Mouse (Mus musculus) embryonic facial prominence, embryonic 11.5 days (tissue): Measurements from ENCODE around the gene Tmem37. TPM values are rescaled to one million over a fixed set of nuclear protein-coding genes. Genes with fewer than 3 reads are reported as not detected.

Source experiments
- ATAC-seq: fragments of 200-750 bp; cut with Nextera tagmentation; replicated peaks from 2 replicates; pipeline ENCODE4 v1.8.0; 2017; ENCODE audit warnings: low read depth; ENCODE audit not compliant: insufficient number of reproducible peaks, low FRiP score, low TSS enrichment
- DNase-seq: peaks from one replicate; pipeline ENCODE4 v3.0.0-alpha.2; 2015; ENCODE audit warnings: low spot score
- H3K27ac ChIP-seq: fragments of 300-500 bp; sonication (generic); replicated peaks from 2 replicates; pipeline ENCODE4 v1.5.1; 2014; ENCODE audit warnings: mild to moderate bottlenecking, low read depth, low read length, control low read depth
- H3K27me3 ChIP-seq: fragments of 300-500 bp; sonication (generic); 2 replicates; pipeline ENCODE4 v1.6.1; 2014; ENCODE audit warnings: mild to moderate bottlenecking, low read length, moderate library complexity, mixed read lengths; ENCODE audit not compliant: control insufficient read depth, insufficient read depth
- H3K36me3 ChIP-seq: fragments of 300-500 bp; sonication (generic); replicated peaks from 2 replicates; pipeline ENCODE4 v1.6.1; 2014; ENCODE audit warnings: low read depth, mild to moderate bottlenecking, low read length, moderate library complexity, mixed read lengths; ENCODE audit not compliant: control insufficient read depth, insufficient read depth
- H3K4me1 ChIP-seq: fragments of 300-500 bp; sonication (generic); 2 replicates; pipeline ENCODE4 v1.6.1; 2014; ENCODE audit warnings: low read length, mixed read lengths; ENCODE audit not compliant: control insufficient read depth, insufficient read depth
- H3K4me2 ChIP-seq: fragments of 300-500 bp; sonication (generic); 2 replicates; pipeline ENCODE4 v1.6.1; 2014; ENCODE audit warnings: low read depth, mild to moderate bottlenecking, control low read depth, low read length, moderate library complexity
- H3K4me3 ChIP-seq: fragments of 300-500 bp; sonication (generic); 2 replicates; pipeline ENCODE4 v1.5.1; 2014; ENCODE audit warnings: low read depth, low read length, control low read depth
- H3K9ac ChIP-seq: fragments of 300-500 bp; sonication (generic); replicated peaks from 2 replicates; pipeline ENCODE4 v1.6.1; 2014; ENCODE audit warnings: mild to moderate bottlenecking, control low read depth, low read length
- H3K9me3 ChIP-seq: fragments of 300-500 bp; sonication (generic); replicated peaks from 2 replicates; pipeline ENCODE4 v1.6.1; 2016; ENCODE audit warnings: mild to moderate bottlenecking, low read length, inconsistent platforms, mixed read lengths; ENCODE audit not compliant: control insufficient read depth
- WGBS: fragments of 180-500 bp; shearing (Covaris S2); extraction: QIAGEN DNeasy Blood & Tissue Kit; methylation state at CpG from one replicate; pipeline ENCODE4 v1.1.7; 2014; 5-methylcytosine and 5-hydroxymethylcytosine counted together
- polyA plus RNA-seq: library from polyadenylated mRNA; unstranded; fragments of >200 nt; fragmentation: Nextera tagmentation; extraction: Ambion mirVana; gene quantifications from 2 replicates; pipeline ENCODE4 v1.2.1, GENCODE M21; 2014

Tmem37 gene
- polyA plus RNA-seq, 1 experiment from 2014 or later, result 6.1 TPM

DNA sequence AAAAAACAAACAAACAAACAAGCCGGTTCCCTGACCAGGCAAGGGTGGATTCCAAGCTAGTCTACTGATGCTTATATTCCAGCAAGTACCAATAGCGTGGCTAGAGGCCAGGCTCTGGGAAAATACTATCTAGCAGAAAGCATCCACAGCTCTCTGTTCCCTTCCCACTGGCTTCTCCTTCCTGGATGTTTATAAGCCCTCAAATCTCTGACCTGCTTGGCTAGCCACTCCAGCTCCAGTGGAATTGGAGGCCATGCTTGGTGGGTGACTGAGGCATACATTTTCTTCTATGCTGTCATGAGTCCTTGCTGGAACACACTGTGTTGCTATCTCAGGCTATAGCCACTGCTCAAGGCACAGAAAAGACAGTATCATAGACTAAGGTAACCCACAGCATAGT, 45.0 kb upstream of the Tmem37 start:
- H3K4me2 ChIP-seq, result no peak overlapping the region
- H3K4me3 ChIP-seq, result no peak overlapping the region
- DNase-seq (no peak), ATAC-seq (no peak)
- H3K36me3 ChIP-seq, result peaks cover 15% of the 10 kb centered on the region
- H3K9ac ChIP-seq, result no peak overlapping the region
- peaks cover 2% of the 10 kb centered on the region; the same call in 1 of the 2 replicates for H3K4me1 ChIP-seq
- no peak overlapping the region for H3K27ac ChIP-seq
- no peaks in the 10 kb centered on the region for H3K27me3 ChIP-seq
- H3K9me3 ChIP-seq, result no peaks in the 10 kb centered on the region
- 96% methylated on average over 2 of the region's 2 CpGs for WGBS

DNA sequence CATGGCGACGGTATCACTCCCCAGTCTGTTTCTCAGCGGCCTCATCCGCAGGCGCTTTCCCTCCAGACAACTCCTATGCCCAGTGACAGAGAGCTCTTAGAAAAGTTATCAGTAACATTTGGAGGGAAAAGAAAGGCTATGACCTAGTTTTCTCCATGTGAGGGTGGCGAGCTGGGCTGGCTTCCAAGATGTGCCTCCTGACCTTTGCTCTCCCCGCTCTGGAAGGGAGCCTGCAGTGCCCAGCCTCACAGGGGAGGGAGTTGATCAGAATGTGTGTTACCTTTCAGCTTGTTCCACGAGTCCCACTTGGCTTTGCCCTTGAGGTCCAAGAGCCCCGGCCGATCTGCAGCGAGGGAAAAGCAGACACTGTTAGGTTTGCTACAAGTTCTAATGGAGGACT, 42.2 kb upstream of the Tmem37 start:
- Histone ChIP-seq H3K4me3 (no peak overlapping the region), H3K4me2 (no peak overlapping the region), H3K9me3 (no peaks in the 10 kb centered on the region), H3K4me1 (peaks cover 2% of the 10 kb centered on the region; the same call in 1 of the 2 replicates), H3K27ac (no peak overlapping the region), H3K27me3 (no peaks in the 10 kb centered on the region), H3K9ac (no peak overlapping the region), H3K36me3 (peaks cover 15% of the 10 kb centered on the region)
- ATAC-seq (no peak), DNase-seq (no peak)
- 79% methylated on average over 11 of the region's 11 CpGs for WGBS

DNA sequence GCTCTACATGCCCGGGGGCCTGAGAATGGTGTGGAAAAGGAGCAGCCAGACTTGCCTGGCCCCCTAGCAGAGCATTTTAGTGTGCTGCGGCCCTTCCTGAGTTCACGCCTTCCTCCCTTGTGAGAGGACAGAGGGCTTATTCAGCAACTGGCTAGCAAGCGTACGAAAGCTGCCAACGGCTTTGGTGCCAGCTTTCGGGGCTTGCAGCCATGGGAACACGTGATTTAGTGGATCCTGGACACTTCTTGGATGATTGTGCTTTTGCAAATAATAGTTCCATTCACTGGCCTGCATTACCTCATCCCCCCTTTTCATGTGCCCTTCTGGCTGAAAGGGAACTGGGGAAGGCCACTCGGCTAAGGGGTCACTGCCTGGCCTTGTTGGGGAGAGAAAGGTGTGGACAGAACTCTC, 41.8 kb upstream of the Tmem37 start:
- ATAC-seq (no peak), DNase-seq (no peak)
- H3K9me3 ChIP-seq, result no peaks in the 10 kb centered on the region
- WGBS, result 69% methylated on average over 9 of the region's 9 CpGs
- peaks cover 2% of the 10 kb centered on the region; the same call in 1 of the 2 replicates for H3K4me1 ChIP-seq
- no peak overlapping the region for H3K4me3 ChIP-seq
- no peak overlapping the region for H3K9ac ChIP-seq
- H3K27me3 ChIP-seq, result no peaks in the 10 kb centered on the region
- H3K27ac ChIP-seq, result no peak overlapping the region
- H3K36me3 ChIP-seq, result peaks cover 15% of the 10 kb centered on the region
- no peak overlapping the region for H3K4me2 ChIP-seq

DNA sequence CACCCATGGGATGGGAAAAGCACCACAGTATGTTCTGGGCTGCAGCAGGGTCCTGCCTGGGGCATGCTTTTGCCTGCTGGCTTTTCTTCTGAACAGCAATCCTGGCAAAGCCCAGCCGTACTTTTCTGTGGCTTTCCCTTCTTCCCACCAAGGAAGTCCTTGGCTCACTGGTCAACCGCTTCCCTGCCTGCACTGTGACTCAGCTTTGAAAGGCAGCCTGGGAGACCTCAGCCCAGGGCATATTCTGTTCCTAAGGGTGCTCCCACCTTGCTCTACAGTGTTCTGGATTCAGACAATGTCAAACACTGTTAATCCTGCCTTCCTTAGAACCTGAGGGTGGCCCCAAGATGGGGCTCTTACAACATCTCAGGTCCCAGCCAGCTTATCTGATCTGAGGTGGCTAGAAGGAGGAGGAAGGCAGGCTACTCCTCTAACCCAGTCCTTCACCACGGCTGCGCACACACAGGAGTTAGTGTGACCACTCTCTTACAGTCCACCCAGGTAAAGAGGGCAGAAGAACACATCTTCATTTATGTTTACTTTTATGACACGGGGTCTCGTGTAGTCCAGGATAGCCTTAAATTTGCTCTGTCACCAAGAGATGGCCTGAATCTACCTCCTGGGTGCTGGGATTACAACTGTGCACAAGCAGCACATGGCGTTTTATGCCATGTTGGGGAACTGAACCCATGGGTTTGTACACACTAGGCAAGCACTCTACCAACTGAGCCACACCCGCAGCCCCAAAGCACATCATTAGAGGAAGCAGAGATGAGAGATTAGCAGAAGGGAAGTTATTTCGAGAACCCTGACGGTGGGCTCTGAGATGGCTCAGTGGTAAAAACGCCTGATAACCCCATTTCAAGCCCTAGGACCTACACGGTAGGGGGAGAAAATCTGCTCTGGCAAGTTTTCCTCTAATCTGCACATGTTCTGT, 38.6 kb upstream of the Tmem37 start:
- H3K27ac ChIP-seq, result no peak overlapping the region
- H3K9ac ChIP-seq, result no peak overlapping the region
- H3K36me3 ChIP-seq, result peaks cover 15% of the 10 kb centered on the region
- H3K4me3 ChIP-seq, result no peak overlapping the region
- H3K27me3 ChIP-seq, result no peaks in the 10 kb centered on the region
- 91% methylated on average over 12 of the region's 12 CpGs for WGBS
- ATAC-seq, result no peak
- H3K4me1 ChIP-seq, result no peaks in the 10 kb centered on the region
- H3K4me2 ChIP-seq, result no peak overlapping the region
- no peak for DNase-seq
- H3K9me3 ChIP-seq, result no peaks in the 10 kb centered on the region

DNA sequence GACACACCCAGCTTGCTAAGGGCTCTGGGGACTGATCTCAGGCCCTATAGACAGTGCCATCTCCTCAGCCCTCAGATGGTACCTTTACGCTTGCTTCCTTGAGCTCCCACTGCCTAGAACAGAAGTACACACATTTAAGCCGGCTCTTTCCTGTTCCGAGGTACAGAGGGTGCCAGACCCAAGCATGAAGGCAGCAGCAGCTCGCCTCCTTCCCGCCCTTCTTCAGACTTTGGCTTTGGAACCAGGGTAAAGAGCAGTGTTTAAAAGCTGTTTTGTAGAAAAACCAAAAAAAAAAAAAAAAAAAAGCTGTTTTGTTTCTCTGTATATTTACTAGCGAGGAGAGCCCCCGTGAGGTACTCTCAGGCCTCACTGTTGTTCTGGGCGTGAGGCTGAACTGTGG, 37.9 kb upstream of the Tmem37 start:
- Histone ChIP-seq H3K27ac (no peak overlapping the region), H3K36me3 (peaks cover 15% of the 10 kb centered on the region), H3K4me2 (no peak overlapping the region), H3K4me3 (no peak overlapping the region), H3K4me1 (no peaks in the 10 kb centered on the region), H3K27me3 (no peaks in the 10 kb centered on the region), H3K9me3 (no peaks in the 10 kb centered on the region), H3K9ac (no peak overlapping the region)
- DNase-seq (no peak), ATAC-seq (no peak)
- 88% methylated on average over 8 of the region's 8 CpGs for WGBS

DNA sequence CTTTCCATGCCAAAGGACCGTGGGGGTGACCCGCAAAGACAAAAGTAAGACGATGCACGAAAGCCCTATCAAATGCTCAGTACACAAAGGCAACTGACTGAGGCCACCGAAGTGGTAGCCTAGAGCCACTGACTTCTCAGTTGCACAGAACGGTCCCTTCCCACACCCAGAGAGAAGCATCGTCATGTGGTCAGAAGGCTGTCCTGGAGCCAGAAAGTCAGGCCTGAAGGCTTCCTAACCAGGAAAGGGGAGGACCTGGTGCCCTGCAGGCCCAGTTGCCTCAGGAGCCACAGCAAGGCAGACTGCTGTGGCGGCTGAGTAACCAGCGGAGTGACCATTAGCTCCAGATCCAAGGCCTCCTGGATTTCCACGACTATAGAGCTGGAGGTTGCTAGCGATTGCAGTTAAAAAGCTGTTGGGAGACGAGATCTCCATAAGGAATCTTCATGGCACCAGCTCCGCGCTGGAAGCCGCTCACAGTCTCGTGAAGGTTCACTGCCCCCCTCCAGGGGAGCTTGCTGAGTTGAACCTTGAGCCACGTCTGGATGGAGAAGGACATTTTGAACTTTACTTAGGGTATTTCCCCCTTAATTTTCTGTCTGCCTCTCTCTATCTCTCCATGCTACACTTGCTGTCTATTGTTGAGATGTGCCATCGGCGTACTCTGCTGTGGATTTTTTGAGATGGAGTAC, 36.0 kb upstream of the Tmem37 start:
- 86% methylated on average over 19 of the region's 19 CpGs for WGBS
- ATAC-seq, result no peak

DNA sequence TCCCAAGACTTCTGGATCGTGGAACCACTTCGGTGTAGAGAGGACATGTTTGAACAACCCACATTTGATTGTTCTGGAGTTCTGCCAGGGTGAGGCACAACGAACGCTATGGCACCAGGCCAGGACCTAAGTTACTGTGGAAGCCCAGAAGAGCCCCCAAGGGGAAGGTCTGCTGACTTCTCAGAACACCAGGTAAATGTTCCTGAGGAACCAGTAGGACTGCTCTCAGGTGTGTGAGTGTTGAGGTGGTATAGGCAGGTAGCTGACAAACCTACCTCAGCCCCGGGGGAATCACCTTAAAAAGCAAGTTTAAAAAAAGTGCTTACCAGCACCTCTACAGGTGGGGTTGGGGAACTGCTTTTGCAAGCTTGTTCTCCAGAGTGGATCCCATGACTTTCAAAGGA, 31.7 kb upstream of the Tmem37 start:
- H3K36me3 ChIP-seq, result no peaks in the 10 kb centered on the region
- H3K9ac ChIP-seq, result no peak overlapping the region
- ATAC-seq, result no peak
- H3K4me3 ChIP-seq, result no peak overlapping the region
- WGBS, result 88% methylated on average over 5 of the region's 5 CpGs
- no peak overlapping the region for H3K4me2 ChIP-seq
- DNase-seq, result no peak
- no peaks in the 10 kb centered on the region for H3K27me3 ChIP-seq
- H3K27ac ChIP-seq, result no peak overlapping the region
- no peaks in the 10 kb centered on the region for H3K4me1 ChIP-seq
- no peaks in the 10 kb centered on the region for H3K9me3 ChIP-seq

More for the DNA sequence above, 36.0 kb upstream of the Tmem37 start:
- Histone ChIP-seq H3K4me1 (no peaks in the 10 kb centered on the region), H3K4me3 (no peak overlapping the region), H3K36me3 (peaks cover 7% of the 10 kb centered on the region), H3K27me3 (no peaks in the 10 kb centered on the region), H3K27ac (no peak overlapping the region), H3K4me2 (no peak overlapping the region), H3K9ac (no peak overlapping the region), H3K9me3 (no peaks in the 10 kb centered on the region)
- no peak for DNase-seq

DNA sequence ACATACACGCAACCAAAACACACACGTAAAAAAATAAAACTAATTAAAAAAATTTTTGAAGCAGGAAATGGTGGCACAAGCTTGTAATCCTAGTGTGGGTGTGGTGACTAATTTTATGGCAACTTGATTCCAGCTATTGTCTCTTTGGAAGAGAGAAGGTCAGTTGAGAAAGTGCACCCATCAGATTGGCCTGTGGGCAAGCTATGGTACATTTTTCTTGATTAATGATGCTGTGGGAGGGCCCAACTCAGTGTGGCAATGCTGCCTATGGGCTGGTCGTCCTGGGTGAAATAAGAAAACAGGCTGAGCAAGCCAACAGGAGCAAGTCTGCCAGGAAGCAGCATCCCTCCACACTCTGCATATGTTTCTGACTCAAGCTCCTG, 27.3 kb upstream of the Tmem37 start:
- H3K4me2 ChIP-seq, result no peak overlapping the region
- no peak overlapping the region for H3K27ac ChIP-seq
- no peaks in the 10 kb centered on the region for H3K4me1 ChIP-seq
- WGBS, result 79% methylated on average over 3 of the region's 3 CpGs
- H3K9ac ChIP-seq, result no peak overlapping the region
- no peaks in the 10 kb centered on the region for H3K36me3 ChIP-seq
- ATAC-seq, result no peak
- DNase-seq, result no peak
- H3K4me3 ChIP-seq, result no peak overlapping the region
- no peaks in the 10 kb centered on the region for H3K9me3 ChIP-seq
- no peaks in the 10 kb centered on the region for H3K27me3 ChIP-seq
